Mouse (Mus musculus) ovary, adult 18-20 months (tissue): ENCODE measurements around the gene Cdc42ep3.

Experiments
- DNase-seq: peaks from one replicate; pipeline ENCODE4 v3.0.0; 2022; ENCODE audit warnings: low spot score, mixed read lengths

The Cdc42ep3 gene

DNA sequence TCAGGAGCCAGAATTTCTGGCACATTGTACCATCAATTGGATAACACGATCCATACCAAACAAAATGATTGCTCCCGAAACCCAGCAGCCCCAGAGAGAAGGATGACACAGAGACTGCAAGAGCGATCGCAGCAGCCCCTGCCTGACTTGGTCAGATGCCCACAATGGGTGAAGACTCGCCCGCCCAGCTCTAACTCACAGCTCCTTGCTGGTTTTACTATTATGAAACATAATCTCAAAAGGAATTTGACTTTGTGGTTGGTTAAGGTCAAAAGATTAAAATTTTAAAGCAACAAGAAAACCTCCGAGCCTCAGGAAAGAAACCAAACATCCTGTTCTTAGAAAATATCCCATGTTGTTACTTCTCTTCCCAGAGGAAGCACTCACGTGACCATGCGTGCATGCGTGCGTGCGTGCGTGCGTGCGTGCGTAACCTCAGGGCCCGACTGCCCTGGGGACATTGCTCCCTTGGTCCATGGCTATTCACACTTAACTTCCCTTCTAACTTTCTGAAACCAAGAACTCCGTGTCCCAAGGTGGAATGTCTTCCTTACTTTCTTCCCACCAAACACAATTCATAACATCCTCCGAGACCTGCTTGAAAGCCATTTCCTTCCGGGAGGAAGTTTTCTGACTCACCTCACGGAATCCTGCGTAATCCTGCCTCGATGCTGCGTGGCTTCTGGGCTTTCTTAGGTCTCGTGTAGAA, 9.7 kb downstream of the Cdc42ep3 start:
- no peak for DNase-seq

- no peak for DNase-seq
Observed at GRCm38 (mm10) chr17:79343334-79343946, 11.5 kb downstream of the Cdc42ep3 start.

- no peak for DNase-seq
Observed at GRCm38 (mm10) chr17:79342639-79343333, 12.1 kb downstream of the Cdc42ep3 start.

DNA sequence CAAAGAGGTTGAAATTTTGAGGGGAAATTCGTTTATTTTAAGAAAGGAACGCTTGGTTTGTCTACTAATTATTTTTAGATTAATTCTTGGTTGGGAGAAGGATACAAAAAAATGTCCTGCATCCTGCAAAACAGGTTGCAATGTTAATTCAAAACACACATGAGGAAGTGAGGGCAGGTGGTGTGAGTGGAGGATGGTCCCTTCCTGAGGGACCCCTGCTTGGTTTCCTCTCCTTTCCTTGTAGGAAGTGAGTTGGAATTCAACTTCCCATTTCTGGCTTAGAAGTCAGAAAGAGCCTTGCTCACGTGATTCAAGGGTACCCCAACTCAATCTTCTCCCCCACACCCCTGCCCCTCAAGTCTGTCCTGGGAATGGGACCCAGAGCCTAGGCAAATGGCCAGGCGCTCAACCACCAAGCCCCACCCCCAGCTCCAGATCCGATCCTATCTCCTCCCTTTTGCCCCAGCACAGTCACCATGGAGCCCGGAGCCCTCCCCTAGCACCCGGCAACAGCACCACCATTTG, 12.9 kb downstream of the Cdc42ep3 start:
- DNase-seq: no peak

- DNase-seq: no peak
Observed at GRCm38 (mm10) chr17:79337494-79337893, 17.4 kb downstream of the Cdc42ep3 start.

DNA sequence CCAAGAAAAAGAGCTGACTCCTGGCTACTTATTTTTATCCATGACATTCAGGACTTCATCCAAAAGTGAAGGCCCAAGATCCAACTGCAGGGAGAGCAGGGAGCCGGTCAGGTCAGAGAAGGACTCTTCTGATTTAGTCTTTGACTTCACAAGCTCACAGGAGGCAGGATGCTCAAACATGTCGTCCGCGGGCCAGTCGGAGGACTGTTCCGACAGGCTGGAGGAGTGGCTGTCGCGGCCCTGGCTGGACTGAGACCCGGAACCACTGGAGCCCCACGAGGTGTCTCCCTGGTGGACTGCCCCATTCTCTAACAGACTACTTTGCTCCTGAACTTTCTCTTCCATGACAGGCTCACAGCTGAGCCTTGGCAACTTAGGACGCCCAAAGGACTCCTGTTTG, 20.2 kb downstream of the Cdc42ep3 start:
- no peak for DNase-seq

- DNase-seq: no peak
Observed at GRCm38 (mm10) chr17:79333650-79334049, 21.2 kb downstream of the Cdc42ep3 start.

DNA sequence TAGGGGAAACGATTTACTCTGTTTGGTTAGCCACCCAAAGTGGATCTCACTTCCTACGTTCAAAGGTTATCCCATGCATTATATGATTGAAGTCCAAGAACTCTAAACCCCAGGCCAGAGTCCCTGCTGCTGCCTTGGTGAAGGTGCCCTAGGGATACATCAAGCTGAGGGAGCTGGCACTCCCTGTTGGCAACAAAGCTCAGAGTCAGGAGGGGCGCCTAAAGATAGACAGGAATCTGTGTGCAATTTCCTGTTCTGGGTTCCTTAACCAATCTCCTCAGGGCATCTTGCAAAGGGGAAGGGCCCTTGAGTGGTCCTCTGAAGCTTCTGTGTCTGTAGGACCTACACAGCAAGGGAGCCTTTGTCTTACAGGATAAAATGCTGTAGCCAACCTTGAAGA, 22.0 kb downstream of the Cdc42ep3 start:
- no peak for DNase-seq

- no peak for DNase-seq
Observed at GRCm38 (mm10) chr17:79330397-79330796, 24.5 kb downstream of the Cdc42ep3 start.

DNA sequence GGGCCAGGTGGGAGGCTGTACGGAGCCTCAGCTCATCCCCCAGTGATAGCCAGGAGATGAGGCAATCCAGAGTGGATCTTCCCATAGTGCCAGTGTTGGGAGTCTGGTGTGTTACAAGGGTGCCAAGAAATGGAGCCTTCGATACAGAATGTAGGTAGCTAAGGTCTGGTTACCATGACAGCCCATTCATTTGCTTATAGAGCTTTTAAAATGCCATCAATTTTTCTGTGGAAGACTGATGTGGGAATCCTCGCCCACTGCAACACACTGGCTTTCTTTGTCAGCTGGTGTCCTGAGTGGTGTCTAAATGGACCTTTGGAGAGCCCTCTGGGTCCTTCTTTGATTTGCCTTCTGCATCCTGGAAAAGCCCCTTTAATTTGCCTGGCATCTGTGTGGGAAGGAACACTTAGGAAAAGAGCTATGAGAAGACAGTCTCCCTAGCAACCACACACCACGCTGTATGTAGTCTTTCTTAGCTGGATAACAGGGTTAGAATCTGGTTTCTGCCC, 28.0 kb downstream of the Cdc42ep3 start:
- DNase-seq: no peak

DNA sequence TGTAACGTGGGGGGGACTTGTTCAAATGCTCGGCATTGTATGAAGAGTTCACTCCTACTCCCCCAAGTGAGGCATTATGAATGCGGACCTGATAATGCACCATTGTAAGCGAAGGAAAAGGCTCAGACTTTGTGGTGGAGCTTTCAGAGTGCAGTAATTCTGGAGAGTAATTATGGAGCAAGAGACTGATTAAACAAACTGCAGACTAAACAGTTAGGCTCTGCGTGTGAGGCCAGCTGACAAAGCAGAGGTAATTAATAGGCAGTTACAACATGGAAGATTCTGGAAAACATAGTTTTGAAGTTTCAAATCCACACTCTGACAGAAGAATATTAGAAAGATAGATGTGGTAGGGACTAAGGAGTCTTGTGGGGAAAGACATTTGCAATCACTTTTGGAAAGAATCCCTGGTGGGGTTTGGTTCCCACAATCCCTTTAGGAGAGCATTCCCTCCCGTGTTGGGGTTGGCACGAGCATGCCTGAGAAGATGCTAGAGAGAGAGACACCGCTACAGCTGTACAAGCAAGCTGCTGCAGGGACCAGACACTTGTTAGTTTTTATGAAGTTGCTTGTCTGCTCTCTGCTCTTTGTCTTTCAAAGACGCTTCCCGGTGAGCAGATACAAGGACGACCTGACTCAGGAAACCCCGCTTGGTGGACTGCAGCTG, 37.7 kb downstream of the Cdc42ep3 start:
- DNase-seq: no peak

DNA sequence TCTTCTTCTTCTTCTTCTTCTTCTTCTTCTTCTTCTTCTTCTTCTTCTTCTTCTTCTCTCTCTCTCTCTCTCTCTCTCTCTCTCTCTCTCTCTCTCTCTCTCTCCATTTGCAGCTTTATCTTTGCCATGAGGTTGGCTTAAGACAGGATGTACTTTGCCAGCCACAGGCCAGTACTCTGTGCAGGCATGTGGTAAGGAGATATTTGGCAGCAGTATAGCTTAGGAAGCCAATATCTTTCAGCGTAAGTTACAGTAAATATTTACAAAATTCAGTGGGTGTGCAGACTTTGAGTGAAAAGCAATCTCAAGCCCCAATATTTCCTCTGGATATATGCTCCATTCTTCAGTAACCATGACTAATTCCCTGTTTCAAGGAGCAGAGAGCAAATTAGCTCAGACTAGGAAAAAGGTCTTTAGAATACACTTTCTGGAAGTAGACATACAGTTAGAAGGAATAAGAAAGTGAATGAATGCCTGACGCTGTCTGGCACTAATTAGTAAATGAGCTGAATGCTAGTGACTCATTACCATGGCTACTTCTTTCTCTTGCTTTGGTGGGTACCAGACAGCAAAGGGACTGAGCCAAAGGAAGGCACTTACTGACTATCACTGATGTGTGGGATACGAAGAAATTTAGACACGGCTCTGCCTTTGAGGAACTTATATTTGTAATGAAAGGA, 39.3 kb downstream of the Cdc42ep3 start:
- no peak for DNase-seq

- no peak for DNase-seq
Observed at GRCm38 (mm10) chr17:79310465-79310864, 44.4 kb downstream of the Cdc42ep3 start.

DNA sequence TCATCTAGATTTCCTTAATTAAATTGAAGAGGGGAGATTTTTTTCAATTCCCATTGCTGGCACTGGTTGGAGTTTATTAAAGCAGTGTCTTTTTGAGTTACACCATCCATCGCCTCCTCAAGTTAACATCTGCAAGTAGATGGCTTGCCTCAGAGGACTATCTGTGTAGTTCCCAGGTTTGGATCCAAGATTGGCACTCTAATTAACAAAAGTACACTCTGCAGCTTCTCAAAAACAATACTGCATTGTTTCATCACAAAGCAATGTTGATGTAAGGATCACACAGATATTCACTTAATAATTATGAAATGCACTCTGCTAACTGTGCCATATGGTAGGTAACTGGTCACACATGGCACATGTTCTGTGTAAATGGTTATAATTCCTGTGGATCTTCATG, 45.4 kb downstream of the Cdc42ep3 start:
- DNase-seq: no peak

DNA sequence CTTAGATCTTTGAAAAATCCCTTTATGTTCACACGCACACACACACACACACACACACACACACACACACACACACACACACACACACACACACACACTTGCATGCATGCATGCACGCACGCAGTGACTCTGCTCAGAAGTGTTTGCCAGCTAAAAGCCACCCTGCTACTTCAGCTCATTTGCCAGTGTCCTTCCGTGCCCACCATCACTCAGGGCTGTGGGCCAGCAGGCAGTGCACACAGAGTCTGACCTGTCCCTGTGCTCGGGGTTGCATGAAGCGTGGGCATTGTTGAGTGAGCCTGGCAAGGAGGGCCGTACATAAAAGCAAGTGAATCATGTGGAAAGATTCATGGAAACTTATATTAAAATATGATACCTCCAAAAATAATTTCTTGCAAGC, 49.2 kb downstream of the Cdc42ep3 start:
- no peak for DNase-seq

- no peak for DNase-seq
Observed at GRCm38 (mm10) chr17:79303744-79304497, 51.0 kb downstream of the Cdc42ep3 start.

DNA sequence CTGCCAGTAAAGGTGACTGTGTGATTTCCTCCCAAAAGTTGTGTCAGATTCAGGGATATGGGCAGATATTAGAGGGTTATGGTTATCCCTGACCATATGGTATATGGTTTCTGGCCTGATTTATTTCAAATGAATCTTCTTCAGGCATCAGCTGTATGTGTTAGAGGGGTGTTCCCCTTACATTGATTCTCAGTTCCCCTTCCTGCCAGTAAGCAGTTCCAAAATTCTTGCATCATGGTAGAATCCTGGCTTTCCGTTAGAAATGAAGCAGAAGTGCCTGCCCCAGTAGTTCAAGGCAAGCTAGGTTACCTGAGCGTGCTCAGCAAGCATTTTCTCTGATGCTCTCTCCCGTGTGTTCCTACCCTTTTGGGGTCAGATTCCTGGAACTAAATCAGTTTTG, 51.7 kb downstream of the Cdc42ep3 start:
- DNase-seq: no peak

- no peak for DNase-seq
Observed at GRCm38 (mm10) chr17:79299925-79300324, 55.0 kb downstream of the Cdc42ep3 start.

- DNase-seq: no peak
Observed at GRCm38 (mm10) chr17:79298968-79299367, 55.9 kb downstream of the Cdc42ep3 start.

DNA sequence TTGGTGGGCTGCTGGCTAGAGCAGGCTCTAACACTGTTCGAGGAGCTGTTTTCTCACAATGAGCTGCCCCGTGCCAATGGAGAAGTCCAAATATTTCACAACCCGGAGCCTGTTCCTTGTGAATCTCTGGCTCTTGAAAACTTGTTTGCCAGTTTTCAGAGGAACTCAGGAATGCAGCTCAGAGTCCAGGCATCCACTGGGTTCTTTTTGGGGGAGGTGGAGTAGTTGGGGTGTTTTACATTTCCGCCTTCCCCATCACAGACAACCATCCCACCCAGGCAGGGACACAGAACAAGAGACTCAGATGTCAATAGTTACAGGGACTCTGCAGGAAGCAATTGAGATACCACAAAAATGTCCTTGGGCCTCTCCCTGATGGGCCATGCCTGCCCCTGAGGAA, 59.0 kb downstream of the Cdc42ep3 start:
- DNase-seq: no peak

GRCm38 (mm10) chr17:79291672-79292071, 63.2 kb downstream of the Cdc42ep3 start:
- no peak for DNase-seq
